Mouse (Mus musculus): ENCODE measurements around the gene Kcna6. TPM values are rescaled to one million over a fixed set of nuclear protein-coding genes. Genes with fewer than 3 reads are reported as not detected.

Kcna6 gene
- total RNA-seq (2021), result 10 to 100 TPM; 47.3 to 48.4 TPM

GRCm38 (mm10) chr6:126740211-126741142 is at the start of gene Kcna6:
Kcna6 (minus strand) TSS chr6:126740674.
- DNase-seq, result peak; percentile 50 to 55

- DNase-seq, result no peak
Measured at GRCm38 (mm10) chr6:126788863-126789262, 48.4 kb upstream of the Kcna6 start.

GRCm38 (mm10) chr6:126784206-126784605 is 43.7 kb upstream of the Kcna6 start:
- no peak for DNase-seq

GRCm38 (mm10) chr6:126783651-126784066 is 43.2 kb upstream of the Kcna6 start:
- DNase-seq, result no peak

- DNase-seq, result no peak
Measured at GRCm38 (mm10) chr6:126783056-126783455, 42.6 kb upstream of the Kcna6 start.

- no peak for DNase-seq
Measured at GRCm38 (mm10) chr6:126777889-126778288, 37.4 kb upstream of the Kcna6 start.

- peak in 1 of 2 experiments; percentile 31 for DNase-seq
Measured at GRCm38 (mm10) chr6:126773873-126774272, 33.4 kb upstream of the Kcna6 start.

- DNase-seq, result peak; percentile 60 to 65
Measured at GRCm38 (mm10) chr6:126772326-126772725, 31.9 kb upstream of the Kcna6 start.

GRCm38 (mm10) chr6:126770146-126770731 is 29.8 kb upstream of the Kcna6 start:
- DNase-seq, result no peak

GRCm38 (mm10) chr6:126768957-126769665 is 28.6 kb upstream of the Kcna6 start:
- DNase-seq, result no peak

- no peak for DNase-seq
Measured at GRCm38 (mm10) chr6:126767610-126768532, 27.4 kb upstream of the Kcna6 start.

GRCm38 (mm10) chr6:126766552-126766951 is 26.1 kb upstream of the Kcna6 start:
- DNase-seq, result no peak

- no peak for DNase-seq
Measured at GRCm38 (mm10) chr6:126764563-126765091, 24.2 kb upstream of the Kcna6 start.

GRCm38 (mm10) chr6:126761362-126761761 is 20.9 kb upstream of the Kcna6 start:
- DNase-seq, result no peak

GRCm38 (mm10) chr6:126755729-126756411 is 15.4 kb upstream of the Kcna6 start:
- DNase-seq, result no peak

GRCm38 (mm10) chr6:126752520-126752919 is 12.0 kb upstream of the Kcna6 start:
- DNase-seq, result no peak

GRCm38 (mm10) chr6:126745888-126746287 is 5.4 kb upstream of the Kcna6 start:
- DNase-seq, result no peak

GRCm38 (mm10) chr6:126742610-126743009 is 2.1 kb upstream of the Kcna6 start:
- DNase-seq, result no peak

GRCm38 (mm10) chr6:126739326-126740210 is 906 bp downstream of the Kcna6 start:
- DNase-seq, result peak; percentile 59 to 64

- no peak for DNase-seq
Measured at GRCm38 (mm10) chr6:126736996-126737395, 3.5 kb downstream of the Kcna6 start.

Data from layer of hippocampus, postnatal 36 days (tissue).